Comparison of ENCODE assay signal across 21 mouse cellular contexts in genomic region chr13:93637282-93638245, GRCm38 (mm10). TPM values are rescaled to one million over a fixed set of nuclear protein-coding genes. Genes with fewer than 3 reads are reported as not detected.
A peak's percentile ranks its signal among the peaks of the same experiment; 100 is the strongest.
DNase-seq lines count a peak whose midpoint lies in the region; ATAC-seq and TF ChIP-seq lines count a peak whose summit lies in the region.
"Had no signal": no experiment of that assay in that cellular context is flagged by ENCODE, and none has a peak within 500 bp of the region (broad histone marks: within the 10 kb centered on the region; RNA-seq: fewer than 3 reads in every experiment).

Bhmt (minus strand) TSS chr13:93637961.

- TF ChIP-seq EP300 in liver, embryonic 14.5 days (IDR thresholded peaks at IDR 0.05; ENCODE audit: low read depth): no peak

- peak; percentile 32 for DNase-seq in adrenal gland, adult 2 months
- DNase-seq in adrenal gland, adult 18-20 months (ENCODE audit: low spot score in 2 of 2): no peak
- peak; percentile 47 for DNase-seq in kidney, adult 18-20 months
- DNase-seq in adrenal gland, postnatal 14 days: no peak
- no peak for DNase-seq in liver, embryonic 14.5 days (ENCODE audit: low read depth in 3 of 3, low spot score in 3 of 3)
- DNase-seq in gastrocnemius, postnatal 36 days: no peak
- DNase-seq: retina, postnatal 1 day; right cerebral cortex, postnatal 4 days; thymus, adult 18-20 months had no signal

- no peak within 1 kb of the TSS for H3K4me2 ChIP-seq in kidney, embryonic 14.5 days (replicated peaks; ENCODE audit: low read depth, low read length)
- peak within 1 kb of the TSS; percentile 47 for H3K4me2 ChIP-seq in liver, embryonic 14.5 days (ENCODE audit: low read depth)
- H3K4me2 ChIP-seq: forebrain, embryonic 15.5 days; hindbrain, embryonic 13.5 days; limb, embryonic 12.5 days had no signal

- no peak for ATAC-seq in kidney, embryonic 14.5 days (ENCODE audit: low FRiP score, low TSS enrichment)
- ATAC-seq in liver, embryonic 14.5 days (ENCODE audit: insufficient read depth): peak; percentile 43; the same call in 1 of the 2 replicates
- no peak for ATAC-seq in megakaryocyte progenitor cell, adult 5-6 weeks (replicated peaks; ENCODE audit: poor library complexity)
- ATAC-seq: forebrain, embryonic 15.5 days; lung, postnatal 0 days; midbrain, embryonic 16.5 days had no signal

- WGBS in kidney, embryonic 14.5 days: 66% methylated on average over 19 of the region's 19 CpGs
- WGBS in liver, embryonic 14.5 days (ENCODE audit: insufficient replicate concordance): 53% methylated on average over 19 of the region's 19 CpGs

- no peaks in the 10 kb centered on the region for H3K36me3 ChIP-seq in kidney, embryonic 14.5 days (ENCODE audit: control insufficient read depth, insufficient read depth, low read length)
- no peaks in the 10 kb centered on the region for H3K36me3 ChIP-seq in liver, embryonic 14.5 days (replicated peaks; ENCODE audit: control insufficient read depth, insufficient read depth, low read depth)
- H3K36me3 ChIP-seq: forebrain, embryonic 15.5 days; hindbrain, embryonic 13.5 days; limb, embryonic 12.5 days had no signal

- no peak within 1 kb of the TSS for H3K27ac ChIP-seq in kidney, embryonic 14.5 days (ENCODE audit: low read depth, low read length)
- H3K27ac ChIP-seq in liver, embryonic 14.5 days: no peak within 1 kb of the TSS
- H3K27ac ChIP-seq: forebrain, embryonic 15.5 days; hindbrain, embryonic 13.5 days; left cerebral cortex, adult 2 months; limb, embryonic 12.5 days had no signal

- TF ChIP-seq CTCF in liver, embryonic 14.5 days (IDR thresholded peaks at IDR 0.05; ENCODE audit: low read depth): no peak

- no peaks in the 10 kb centered on the region for H3K9me3 ChIP-seq in kidney, embryonic 14.5 days (ENCODE audit: control insufficient read depth, low read length)
- no peaks in the 10 kb centered on the region for H3K9me3 ChIP-seq in liver, embryonic 14.5 days (ENCODE audit: control insufficient read depth, low read length)
- H3K9me3 ChIP-seq: forebrain, embryonic 15.5 days; hindbrain, embryonic 13.5 days; limb, embryonic 12.5 days; megakaryocyte, embryonic 14.5 days had no signal

- no peaks in the 10 kb centered on the region for H3K27me3 ChIP-seq in kidney, embryonic 14.5 days (ENCODE audit: control insufficient read depth, insufficient read depth, low read length)
- H3K27me3 ChIP-seq in liver, embryonic 14.5 days (ENCODE audit: control insufficient read depth, insufficient read depth, low read length): no peaks in the 10 kb centered on the region
- H3K27me3 ChIP-seq: forebrain, embryonic 15.5 days; hindbrain, embryonic 13.5 days; limb, embryonic 12.5 days; megakaryocyte, embryonic 14.5 days had no signal

- H3K9ac ChIP-seq in kidney, embryonic 14.5 days (ENCODE audit: low read depth, low read length): no peak within 1 kb of the TSS
- H3K9ac ChIP-seq in liver, embryonic 14.5 days (replicated peaks): no peak within 1 kb of the TSS
- H3K9ac ChIP-seq: forebrain, embryonic 15.5 days; hindbrain, embryonic 13.5 days; limb, embryonic 12.5 days had no signal

- no peak within 1 kb of the TSS for H3K4me3 ChIP-seq in kidney, embryonic 14.5 days (ENCODE audit: low read length)
- H3K4me3 ChIP-seq in liver, embryonic 14.5 days (ENCODE audit: insufficient read depth in 1 of 2, low read depth in 2 of 2, low read length in 2 of 2): peak within 1 kb of the TSS; percentile 25 to 34
- H3K4me3 ChIP-seq: forebrain, embryonic 15.5 days; hindbrain, embryonic 13.5 days; left cerebral cortex, adult 2 months; limb, embryonic 12.5 days; megakaryocyte, embryonic 14.5 days had no signal

- H3K4me1 ChIP-seq in kidney, embryonic 14.5 days (ENCODE audit: control insufficient read depth, insufficient read depth, low read length): no peaks in the 10 kb centered on the region
- H3K4me1 ChIP-seq in liver, embryonic 14.5 days (replicated peaks; ENCODE audit: control insufficient read depth in 2 of 2, insufficient read depth in 2 of 2, low read length in 1 of 2): peaks cover 0 to 9% of the 10 kb centered on the region in 2 experiments; a peak in 1 of 4 replicates
- H3K4me1 ChIP-seq: forebrain, embryonic 15.5 days; hindbrain, embryonic 13.5 days; limb, embryonic 12.5 days; megakaryocyte, embryonic 14.5 days had no signal

- intact Hi-C loops in gastrocnemius, postnatal 36 days (cut with DNase I): no loop called here

RNA-seq across cellular contexts. Expression of gene Bhmt, which starts in this region (rescaled TPM):
- total RNA-seq in adrenal gland, adult 2 months (2021): 10 to 100 TPM in 1 of 2 experiments, under 1 TPM in 1; 0.97 to 11.8 TPM
- polyA plus RNA-seq in adrenal gland, adult 2 months (2012; rRNA removed): 0.80 and 0.92 TPM in 2 replicates
- 10 to 100 TPM in 1 of 2 experiments, under 1 TPM in 1; 0.32 to 10.5 TPM for total RNA-seq in adrenal gland, adult 18-20 months (2021)
- 0.11 and 0.13 TPM in 2 replicates for polyA plus RNA-seq in kidney, embryonic 14.5 days (2014; fragmentation: Nextera tagmentation; extraction: Ambion mirVana)
- 13.3 and 183 TPM in 2 replicates for total RNA-seq in adrenal gland, postnatal 14 days (2021)
- polyA plus RNA-seq in liver, embryonic 14.5 days (2012; rRNA removed): 12.1 and 24.5 TPM in 2 replicates
- 71.1 and 81.8 TPM in 2 replicates for polyA plus RNA-seq in liver, embryonic 14.5 days (2014; fragmentation: Nextera tagmentation; extraction: Ambion mirVana)
- total RNA-seq in megakaryocyte progenitor cell, adult 5-6 weeks (2015): not detected in 2 replicates
- not detected in 2 replicates for total RNA-seq in megakaryocyte progenitor cell, adult 5-6 weeks (2017)
- total RNA-seq in gastrocnemius, postnatal 36 days (2021): not detected
- total RNA-seq: granulocyte monocyte progenitor cell, adult 5-6 weeks; left cerebral cortex, adult 2 months; MEL had no signal
- polyA plus RNA-seq: intestine, embryonic 14.5 days; limb, embryonic 12.5 days; midbrain, embryonic 16.5 days had no signal

Comparison
In these comparisons a context has a peak if more than half of its experiments do, and no peak if none do; other contexts are left out.
1. DNase-seq: peak in adrenal gland, adult 2 months (single experiment) and kidney, adult 18-20 months (single experiment); none in adrenal gland, adult 18-20 months (0 of 2), adrenal gland, postnatal 14 days (single experiment), liver, embryonic 14.5 days (0 of 3) and gastrocnemius, postnatal 36 days (0 of 2).